Mouse (Mus musculus) kidney, adult 2 months (tissue): Measurements from ENCODE around the gene Adcyap1r1. TPM values are rescaled to one million over a fixed set of nuclear protein-coding genes. Genes with fewer than 3 reads are reported as not detected.

ENCODE experiments used
- DNase-seq: peaks from one replicate; pipeline ENCODE4 v3.0.0; 2021
- H3K27ac ChIP-seq: fragments of 200-500 bp; 2 replicates; pipeline ENCODE4 v1.5.1; 2012; ENCODE audit warnings: low read depth, low read length, control low read depth, inconsistent platforms; ENCODE audit not compliant: insufficient read depth
- H3K27me3 ChIP-seq: fragments of 200-500 bp; replicated peaks from 2 replicates; pipeline ENCODE4 v1.6.1; 2012; ENCODE audit warnings: mild to moderate bottlenecking, moderate library complexity, low read length, inconsistent platforms; ENCODE audit not compliant: control insufficient read depth, insufficient read depth
- H3K36me3 ChIP-seq: fragments of 200-500 bp; 2 replicates; pipeline ENCODE4 v1.6.1; 2012; ENCODE audit warnings: mild to moderate bottlenecking, moderate library complexity, low read length, inconsistent platforms; ENCODE audit not compliant: control insufficient read depth, insufficient read depth
- H3K4me1 ChIP-seq: fragments of 200-500 bp; 2 replicates; pipeline ENCODE4 v1.6.1; 2011; ENCODE audit warnings: low read length; ENCODE audit not compliant: control insufficient read depth, insufficient read depth
- H3K4me3 ChIP-seq: fragments of 200-500 bp; 2 replicates; pipeline ENCODE4 v1.5.1; 2011; ENCODE audit warnings: mild to moderate bottlenecking, low read depth, low read length, control low read depth; ENCODE audit not compliant: insufficient read depth
- CTCF ChIP-seq: fragments of 200-500 bp; conservative IDR thresholded peaks from 2 replicates; pipeline ENCODE4 v1.5.1; 2011; ENCODE audit warnings: low read depth, mild to moderate bottlenecking, control low read depth, low read length, moderate library complexity, mixed read lengths; ENCODE audit not compliant: insufficient read depth, insufficient read length
- POLR2A ChIP-seq: fragments of 200-500 bp; IDR thresholded peaks from one replicate; pipeline ENCODE4 v1.6.1; 2011; ENCODE audit warnings: low read depth, low read length, control low read depth
- WGBS: fragments of 180-500 bp; shearing (Covaris S2); methylation state at CpG from one replicate; pipeline ENCODE4 v1.1.7; 2018; 5-methylcytosine and 5-hydroxymethylcytosine counted together
- polyA plus RNA-seq: library from polyadenylated mRNA; depleted of rRNA; stranded (reverse); fragments of >200 nt; gene quantifications from 2 replicates; pipeline ENCODE4 v1.2.3, GENCODE M21; 2012

Gene Adcyap1r1
- polyA plus RNA-seq, 1 experiment, result 2.2 TPM

GRCm38 (mm10) chr6:55461678-55462077, 9.9 kb downstream of the Adcyap1r1 start:
- no peak overlapping the region for H3K27ac ChIP-seq
- no peak for DNase-seq
- no peaks in the 10 kb centered on the region for H3K36me3 ChIP-seq
- TF ChIP-seq CTCF (no peak), POLR2A (no peak)
- 70% methylated on average over 2 of the region's 2 CpGs for WGBS
- no peaks in the 10 kb centered on the region for H3K4me1 ChIP-seq
- no peak overlapping the region for H3K4me3 ChIP-seq
- no peaks in the 10 kb centered on the region for H3K27me3 ChIP-seq

- H3K4me1 ChIP-seq, result no peaks in the 10 kb centered on the region
- WGBS, result 88% methylated on average over 1 of the region's 1 CpGs
- no peak for DNase-seq
- TF ChIP-seq CTCF (no peak), POLR2A (no peak)
- H3K27ac ChIP-seq, result no peak overlapping the region
- no peaks in the 10 kb centered on the region for H3K36me3 ChIP-seq
- no peaks in the 10 kb centered on the region for H3K27me3 ChIP-seq
- no peak overlapping the region for H3K4me3 ChIP-seq
Observed at GRCm38 (mm10) chr6:55462394-55462793, 10.6 kb downstream of the Adcyap1r1 start.

GRCm38 (mm10) chr6:55463966-55464365, 12.2 kb downstream of the Adcyap1r1 start:
- Histone ChIP-seq H3K27me3 (no peaks in the 10 kb centered on the region), H3K4me1 (no peaks in the 10 kb centered on the region), H3K4me3 (no peak overlapping the region), H3K27ac (no peak overlapping the region), H3K36me3 (no peaks in the 10 kb centered on the region)
- DNase-seq, result no peak
- no peak for TF ChIP-seq POLR2A
- TF ChIP-seq CTCF, result no peak
- 68% methylated on average over 7 of the region's 7 CpGs for WGBS

GRCm38 (mm10) chr6:55465311-55465710, 13.5 kb downstream of the Adcyap1r1 start:
- Histone ChIP-seq H3K4me1 (no peaks in the 10 kb centered on the region), H3K27me3 (no peaks in the 10 kb centered on the region), H3K4me3 (no peak overlapping the region), H3K36me3 (no peaks in the 10 kb centered on the region), H3K27ac (no peak overlapping the region)
- TF ChIP-seq CTCF, result no peak
- 76% methylated on average over 4 of the region's 4 CpGs for WGBS
- DNase-seq, result no peak

GRCm38 (mm10) chr6:55466301-55466761, 14.6 kb downstream of the Adcyap1r1 start:
- Histone ChIP-seq H3K27ac (no peak overlapping the region), H3K4me1 (no peaks in the 10 kb centered on the region), H3K4me3 (no peak overlapping the region), H3K36me3 (no peaks in the 10 kb centered on the region), H3K27me3 (no peaks in the 10 kb centered on the region)
- DNase-seq, result no peak
- no peak for TF ChIP-seq POLR2A
- no peak for TF ChIP-seq CTCF

GRCm38 (mm10) chr6:55470691-55471090, 18.9 kb downstream of the Adcyap1r1 start:
- no peaks in the 10 kb centered on the region for H3K27me3 ChIP-seq
- DNase-seq, result no peak
- 87% methylated on average over 5 of the region's 5 CpGs for WGBS
- H3K4me3 ChIP-seq, result no peak overlapping the region
- H3K4me1 ChIP-seq, result no peaks in the 10 kb centered on the region
- no peak for TF ChIP-seq POLR2A
- no peak for TF ChIP-seq CTCF
- no peak overlapping the region for H3K27ac ChIP-seq
- no peaks in the 10 kb centered on the region for H3K36me3 ChIP-seq

- H3K36me3 ChIP-seq, result no peaks in the 10 kb centered on the region
- no peak for TF ChIP-seq POLR2A
- TF ChIP-seq CTCF, result no peak
- no peaks in the 10 kb centered on the region for H3K27me3 ChIP-seq
- no peak for DNase-seq
- no peak overlapping the region for H3K27ac ChIP-seq
- H3K4me3 ChIP-seq, result no peak overlapping the region
- no peaks in the 10 kb centered on the region for H3K4me1 ChIP-seq
- 75% methylated on average over 2 of the region's 2 CpGs for WGBS
Observed at GRCm38 (mm10) chr6:55472381-55472780, 20.6 kb downstream of the Adcyap1r1 start.

GRCm38 (mm10) chr6:55480988-55481387, 29.2 kb downstream of the Adcyap1r1 start:
- Histone ChIP-seq H3K4me1 (no peaks in the 10 kb centered on the region), H3K4me3 (no peak overlapping the region), H3K27ac (no peak overlapping the region), H3K27me3 (no peaks in the 10 kb centered on the region), H3K36me3 (no peaks in the 10 kb centered on the region)
- WGBS, result 96% methylated on average over 1 of the region's 1 CpGs
- DNase-seq, result no peak
- TF ChIP-seq CTCF (no peak), POLR2A (no peak)
